ENCODE assay signal across 12 mouse cellular contexts in genomic region chr10:98333411-98334067, GRCm38 (mm10).
DNase-seq lines count a peak whose midpoint lies in the region; ATAC-seq lines count a peak whose summit lies in the region.
"Had no signal": no experiment of that assay in that cellular context is flagged by ENCODE, and none has a peak within 500 bp of the region (broad histone marks: within the 10 kb centered on the region; RNA-seq: fewer than 3 reads in every experiment).

No protein-coding gene starts in this region.

- no peak overlapping the region for H3K4me3 ChIP-seq in heart, embryonic 11.5 days (ENCODE audit: low read depth, low read length)
- no peak overlapping the region for H3K4me3 ChIP-seq in kidney, embryonic 16.5 days (ENCODE audit: low read length)
- H3K4me3 ChIP-seq: neural tube, embryonic 13.5 days; stomach, embryonic 15.5 days had no signal

- H3K9me3 ChIP-seq in heart, embryonic 11.5 days (replicated peaks; ENCODE audit: control insufficient read depth, low read length), result no peaks in the 10 kb centered on the region
- H3K9me3 ChIP-seq in kidney, embryonic 16.5 days (ENCODE audit: low read length), result no peaks in the 10 kb centered on the region
- H3K9me3 ChIP-seq: neural tube, embryonic 13.5 days; stomach, embryonic 15.5 days had no signal

- no peak overlapping the region for H3K4me2 ChIP-seq in heart, embryonic 11.5 days
- no peak overlapping the region for H3K4me2 ChIP-seq in kidney, embryonic 16.5 days (replicated peaks; ENCODE audit: low read depth, low read length)
- H3K4me2 ChIP-seq: hindbrain, embryonic 14.5 days; neural tube, embryonic 13.5 days; stomach, embryonic 15.5 days had no signal

- no peaks in the 10 kb centered on the region for H3K36me3 ChIP-seq in heart, embryonic 11.5 days (ENCODE audit: control insufficient read depth, insufficient read depth, low read length)
- H3K36me3 ChIP-seq in kidney, embryonic 16.5 days (ENCODE audit: insufficient read depth, low read length), result no peaks in the 10 kb centered on the region
- H3K36me3 ChIP-seq: neural tube, embryonic 13.5 days; stomach, embryonic 15.5 days had no signal

- H3K27ac ChIP-seq in heart, embryonic 11.5 days (ENCODE audit: low read depth, low read length), result no peak overlapping the region
- H3K27ac ChIP-seq in kidney, embryonic 16.5 days (ENCODE audit: low read length), result no peak overlapping the region
- H3K27ac ChIP-seq: hindbrain, embryonic 14.5 days; neural tube, embryonic 13.5 days; stomach, embryonic 15.5 days had no signal

- H3K4me1 ChIP-seq in heart, embryonic 11.5 days (ENCODE audit: control insufficient read depth, insufficient read depth, low read length), result no peaks in the 10 kb centered on the region
- no peaks in the 10 kb centered on the region for H3K4me1 ChIP-seq in kidney, embryonic 16.5 days (ENCODE audit: insufficient read depth, low read length)
- H3K4me1 ChIP-seq: neural tube, embryonic 13.5 days; stomach, embryonic 15.5 days had no signal

- no peak for ATAC-seq in heart, embryonic 11.5 days (replicated peaks; ENCODE audit: insufficient number of reproducible peaks, low FRiP score, low TSS enrichment)
- no peak for ATAC-seq in kidney, embryonic 16.5 days (ENCODE audit: low FRiP score, low TSS enrichment)
- no peak for ATAC-seq in activated CD4-positive, CD25-positive, alpha-beta regulatory T cell, adult 4 months

- WGBS in heart, embryonic 11.5 days (ENCODE audit: insufficient replicate concordance), result 69% methylated on average over 6 of the region's 6 CpGs
- 63% methylated on average over 6 of the region's 6 CpGs for WGBS in kidney, embryonic 16.5 days

- DNase-seq in heart, adult 11 months, result peak; percentile 92
- peak; percentile 88 for DNase-seq in NIH3T3 (ENCODE audit: low read depth)
- DNase-seq in cerebellum, postnatal 14 days, result peak; percentile 76 to 81
- DNase-seq in heart, postnatal 4 days, result peak; percentile 18
- no peak for DNase-seq in right cerebral cortex, adult 18-20 months
- DNase-seq: layer of hippocampus, postnatal 36 days had no signal

- no peak overlapping the region for H3K9ac ChIP-seq in heart, embryonic 11.5 days (ENCODE audit: low read depth, low read length)
- H3K9ac ChIP-seq in kidney, embryonic 16.5 days (replicated peaks; ENCODE audit: low read length), result no peak overlapping the region
- H3K9ac ChIP-seq: hindbrain, embryonic 14.5 days; neural tube, embryonic 13.5 days; stomach, embryonic 15.5 days had no signal

- H3K27me3 ChIP-seq in heart, embryonic 11.5 days (ENCODE audit: control insufficient read depth, insufficient read depth, low read length), result no peaks in the 10 kb centered on the region
- no peaks in the 10 kb centered on the region for H3K27me3 ChIP-seq in kidney, embryonic 16.5 days (ENCODE audit: insufficient read depth, low read length)
- H3K27me3 ChIP-seq: neural tube, embryonic 13.5 days; stomach, embryonic 15.5 days had no signal
